Mouse (Mus musculus): ENCODE results near the gene Gm21987. TPM values are rescaled to one million over a fixed set of nuclear protein-coding genes. Genes with fewer than 3 reads are reported as not detected.

Gm21987 gene
- 1.8 TPM in 1 of 4 replicates, not detected in the others for total RNA-seq (2023)

GRCm38 (mm10) chr16:38346529-38347325 is at the start of gene Gm21987, which contains the start of gene Cox17:
TSS of gene Gm21987 (plus strand) at chr16:38347040.
TSS of gene Cox17 (plus strand) at chr16:38346991.

DNA sequence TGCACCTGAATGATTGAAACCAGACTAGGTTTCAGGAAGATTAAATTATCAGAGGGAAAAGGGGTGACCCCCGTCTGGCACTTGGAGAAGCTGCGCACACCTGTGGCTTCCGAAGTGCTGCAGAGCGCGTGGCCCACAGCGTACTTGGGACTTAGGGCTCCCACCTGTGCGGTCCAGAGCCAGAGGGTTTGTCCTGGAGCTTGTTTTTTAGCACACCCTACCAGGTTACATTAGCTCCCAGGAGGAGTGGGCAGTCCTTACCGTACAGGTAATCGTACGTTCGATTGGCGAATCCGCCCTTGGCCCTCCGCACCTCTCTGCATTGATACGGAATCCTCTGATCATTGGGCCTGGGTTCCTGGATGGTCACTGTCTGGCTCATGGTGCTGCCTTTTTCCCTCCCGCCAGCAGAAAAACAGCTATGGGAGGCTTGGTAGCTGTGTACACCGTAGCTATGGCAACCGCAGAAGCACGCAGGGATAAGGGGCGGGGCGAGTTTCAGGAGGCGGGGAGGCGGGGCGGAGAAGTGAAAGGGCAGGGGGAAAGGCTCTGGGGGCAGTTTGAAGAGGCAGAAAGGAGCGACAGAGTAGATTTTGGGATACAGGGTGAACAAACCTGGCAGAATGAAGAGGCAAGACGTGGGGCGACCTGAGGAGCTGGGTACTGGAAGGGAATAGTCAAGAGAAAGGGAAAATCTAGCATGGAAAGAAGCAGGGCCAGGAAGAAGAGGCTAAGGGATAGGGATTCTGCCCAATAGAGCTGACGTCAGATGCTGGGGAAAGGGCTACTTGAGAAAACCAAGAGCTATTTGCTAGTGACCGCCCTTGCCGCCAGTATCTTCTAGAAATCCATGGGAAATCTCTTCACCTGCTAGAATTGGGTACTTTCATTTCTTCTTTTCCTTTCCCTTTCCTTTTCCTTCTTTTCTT is 5.2 kb upstream of the Gm21987 start, which contains the start of gene Maats1:
Gene Maats1 (minus strand): TSS at position 748 of the 929 bp plus-strand sequence.

GRCm38 (mm10) chr16:38361933-38362332 is 15.1 kb downstream of the Gm21987 start, which contains the start of gene Popdc2:
TSS of gene Popdc2 (plus strand) at chr16:38362209.

Other genes with a start within 250 kb of the Gm21987 start
- gene Nr1i2, start 52.2 kb upstream of the Gm21987 start, total RNA-seq (2023), result not detected in 4 replicates
- 0.30 TPM in 1 of 4 replicates, not detected in the others for gene Maats1, start 4.9 kb upstream of the Gm21987 start, total RNA-seq (2023)
- 68.1 to 84.3 TPM (median 77.1 TPM) in 4 replicates for gene Cox17, start within 50 bp of the Gm21987 start, total RNA-seq (2023)
- 0.35 to 0.53 TPM in 2 of 4 replicates, not detected in the others for gene Popdc2, start 15.2 kb downstream of the Gm21987 start, total RNA-seq (2023)
- not detected in 4 replicates for gene Pla1a, start 86.1 kb downstream of the Gm21987 start, total RNA-seq (2023)
- 25.9 to 32.5 TPM (median 27.8 TPM) in 4 replicates for gene Adprh, start 105.7 kb downstream of the Gm21987 start, total RNA-seq (2023)
- 1.4 to 2.6 TPM (median 1.7 TPM) in 4 replicates for gene Cd80, start 108.5 kb downstream of the Gm21987 start, total RNA-seq (2023)
- gene Timmdc1, start 175.6 kb downstream of the Gm21987 start, total RNA-seq (2023), result 17.6 to 21.6 TPM (median 19.5 TPM) in 4 replicates
- 16.7 to 27.5 TPM (median 24.9 TPM) in 4 replicates for gene Poglut1, start 203.2 kb downstream of the Gm21987 start, total RNA-seq (2023)
- 49.9 to 65.0 TPM (median 59.6 TPM) in 4 replicates for gene Tmem39a, start 211.7 kb downstream of the Gm21987 start, total RNA-seq (2023)

Data from B cell, adult 62 days (primary cell).